Mouse (Mus musculus) myocyte (in vitro differentiated cells): ENCODE results near the gene Itpr2.

ENCODE experiments used
- CEBPB ChIP-seq: IDR thresholded peaks from 2 replicates; pipeline ENCODE4 v1.6.1; 2011; ENCODE audit warnings: mild to moderate bottlenecking, moderate library complexity; ENCODE audit not compliant: poor library complexity, insufficient read depth, severe bottlenecking
- E2F4 ChIP-seq: IDR thresholded peaks from one replicate; pipeline ENCODE4 v1.6.1; 2011; ENCODE audit warnings: mild to moderate bottlenecking, control low read depth, moderate library complexity; ENCODE audit not compliant: insufficient read depth
- MAX ChIP-seq: IDR thresholded peaks from one replicate; pipeline ENCODE4 v1.6.1; 2011; ENCODE audit warnings: low read depth, mild to moderate bottlenecking, control low read depth
- MYOG ChIP-seq, 3 experiments: IDR thresholded peaks; one replicate each; pipeline ENCODE4 v1.6.1; 2011; ENCODE audit warnings: control low read depth in 2 of 3, low read depth in 2 of 3, mild to moderate bottlenecking in 2 of 3; ENCODE audit not compliant: insufficient read length in 2 of 3, control insufficient read depth in 1 of 3, insufficient read depth in 1 of 3
- POLR2A ChIP-seq: IDR thresholded peaks from one replicate; pipeline ENCODE4 v1.6.1; 2011; ENCODE audit warnings: low read depth, mild to moderate bottlenecking, control low read depth, moderate library complexity; ENCODE audit not compliant: insufficient read length
- POLR2AphosphoS2 ChIP-seq: IDR thresholded peaks from one replicate; pipeline ENCODE4 v1.6.1; 2011; ENCODE audit warnings: low read depth, control low read depth; ENCODE audit not compliant: insufficient read length
- REST ChIP-seq: IDR thresholded peaks from one replicate; pipeline ENCODE4 v1.6.1; 2011; ENCODE audit warnings: mild to moderate bottlenecking, control low read depth, moderate library complexity; ENCODE audit not compliant: insufficient read depth, insufficient read length
- SRF ChIP-seq: IDR thresholded peaks from one replicate; pipeline ENCODE4 v1.6.1; 2011; ENCODE audit warnings: low read depth; ENCODE audit not compliant: control insufficient read depth, insufficient read length
- TCF3 ChIP-seq: IDR thresholded peaks from one replicate; pipeline ENCODE4 v1.6.1; 2011; ENCODE audit warnings: low read depth, control low read depth; ENCODE audit not compliant: insufficient read length
- USF1 ChIP-seq: IDR thresholded peaks from one replicate; pipeline ENCODE4 v1.6.1; 2011; ENCODE audit warnings: low read depth, mild to moderate bottlenecking, control low read depth, moderate library complexity

DNA sequence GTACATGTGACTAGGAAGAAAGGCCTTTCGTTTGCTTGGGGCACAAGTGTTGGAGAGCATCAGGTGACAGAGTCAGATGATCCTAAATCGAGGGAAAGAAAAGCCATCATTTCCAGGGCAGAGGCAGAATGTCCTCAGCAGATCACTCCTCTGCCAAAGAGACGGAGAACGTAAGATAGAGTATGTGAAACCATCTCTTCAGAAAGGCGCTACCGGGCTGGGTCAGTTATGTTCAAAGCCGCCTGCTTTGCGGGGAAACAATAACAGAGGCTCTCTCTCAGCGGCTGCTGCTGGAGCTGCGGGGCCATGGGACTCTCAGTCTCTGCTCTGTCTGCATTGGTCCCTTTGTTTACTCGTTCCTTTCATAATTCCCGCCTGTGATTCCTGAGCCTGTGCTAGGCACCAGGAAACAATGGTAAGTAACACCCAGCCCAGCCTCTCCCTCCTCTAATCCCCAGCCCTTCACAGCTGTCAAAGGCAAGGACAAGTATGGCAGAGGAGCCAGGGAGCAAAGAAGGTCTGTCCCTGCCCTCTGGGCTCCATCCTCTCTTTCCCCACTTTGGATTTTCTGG is 387.2 kb downstream of the Itpr2 start:
- no peak for TF ChIP-seq CEBPB
- TF ChIP-seq MYOG (IDR thresholded peaks at IDR 0.05; ENCODE audit: control insufficient read depth in 1 of 3, insufficient read depth in 1 of 3, insufficient read length in 2 of 3, low read depth in 2 of 3) = no peak
- no peak for TF ChIP-seq SRF
- TF ChIP-seq MAX = no peak
- TF ChIP-seq E2F4 = no peak
- no peak for TF ChIP-seq POLR2AphosphoS2
- TF ChIP-seq USF1 = no peak
- no peak for TF ChIP-seq POLR2A
- TF ChIP-seq REST = no peak
- no peak for TF ChIP-seq TCF3
